Mouse (Mus musculus) heart, postnatal 4 days (tissue): Measurements from ENCODE around the gene Acoxl. TPM values are rescaled to one million over a fixed set of nuclear protein-coding genes. Genes with fewer than 3 reads are reported as not detected.
A peak's percentile ranks its signal among the peaks of the same experiment; 100 is the strongest.

ENCODE experiments used
- DNase-seq: peaks from one replicate; pipeline ENCODE4 v3.0.0; 2021
- total RNA-seq, 2 experiments: library from RNA; stranded (reverse); gene quantifications; 2 replicates each; pipeline ENCODE4 v1.2.3; 2021

Gene Acoxl
- total RNA-seq, 2 experiments from 2014 or later = not detected

- DNase-seq = no peak
Measured at GRCm38 (mm10) chr2:127960579-127960978, 121.9 kb downstream of the Acoxl start.

- DNase-seq = peak; percentile 44
Measured at GRCm38 (mm10) chr2:127961154-127961553, 122.5 kb downstream of the Acoxl start.

DNA sequence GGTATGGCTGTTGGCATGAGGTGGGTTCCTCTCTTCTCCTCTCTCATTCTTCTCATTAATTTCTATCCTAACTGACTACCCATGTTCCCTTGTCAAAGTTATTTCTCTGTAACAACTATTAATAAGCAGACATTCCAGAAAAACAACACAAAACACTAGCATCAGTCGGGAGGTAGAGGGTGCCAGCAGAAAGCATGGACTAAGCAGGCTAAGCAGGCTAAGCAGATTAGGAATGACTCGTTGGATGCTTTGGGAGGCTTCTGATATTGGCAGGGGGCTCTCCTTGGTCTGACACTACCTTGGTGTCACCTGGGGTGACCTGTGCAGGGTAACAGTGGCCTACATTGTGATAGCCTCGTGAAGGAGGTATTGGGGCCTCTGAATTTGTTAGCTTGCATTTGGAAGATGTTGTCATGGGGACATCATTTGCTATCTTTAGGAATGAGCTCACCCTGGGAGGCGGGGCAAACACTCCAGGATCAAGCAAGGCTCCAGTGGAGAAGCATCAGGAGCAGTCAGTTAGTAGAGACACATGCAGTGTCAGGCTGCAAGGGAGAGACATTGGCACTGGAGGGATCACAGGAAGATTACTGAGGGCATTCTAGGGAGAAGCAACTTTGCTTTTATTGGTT lies 123.2 kb downstream of the Acoxl start:
- peak; percentile 72 for DNase-seq

GRCm38 (mm10) chr2:127968944-127969343 lies 130.3 kb downstream of the Acoxl start:
- no peak for DNase-seq

- no peak for DNase-seq
Measured at GRCm38 (mm10) chr2:127976276-127976675, 137.6 kb downstream of the Acoxl start.

- DNase-seq = no peak
Measured at GRCm38 (mm10) chr2:127978601-127979230, 140.0 kb downstream of the Acoxl start.

- DNase-seq = no peak
Measured at GRCm38 (mm10) chr2:127982610-127983009, 143.9 kb downstream of the Acoxl start.

- no peak for DNase-seq
Measured at GRCm38 (mm10) chr2:127983301-127983700, 144.6 kb downstream of the Acoxl start.

DNA sequence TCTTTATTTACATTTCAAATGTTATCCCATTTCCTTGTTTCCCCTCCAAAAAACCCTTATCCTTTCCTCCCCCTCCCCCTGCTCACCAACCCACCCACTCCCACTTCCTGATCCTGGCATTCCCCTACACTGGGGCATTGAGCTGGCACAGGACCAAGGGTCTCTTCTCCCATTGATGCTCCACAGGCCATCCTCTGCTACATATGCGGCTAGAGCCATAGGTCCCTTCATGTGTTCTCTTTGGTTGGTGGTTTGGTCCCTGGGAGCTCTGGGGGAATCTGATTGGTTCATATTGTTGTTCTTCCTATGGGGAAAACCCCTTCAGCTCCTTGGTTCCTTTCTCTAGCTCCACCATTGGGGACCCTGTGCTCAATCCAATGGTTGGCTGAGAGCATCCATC lies 145.3 kb downstream of the Acoxl start:
- no peak for DNase-seq

GRCm38 (mm10) chr2:127987706-127988105 lies 149.0 kb downstream of the Acoxl start:
- no peak for DNase-seq

GRCm38 (mm10) chr2:127990856-127991479 lies 152.3 kb downstream of the Acoxl start:
- DNase-seq = peak; percentile 21

DNA sequence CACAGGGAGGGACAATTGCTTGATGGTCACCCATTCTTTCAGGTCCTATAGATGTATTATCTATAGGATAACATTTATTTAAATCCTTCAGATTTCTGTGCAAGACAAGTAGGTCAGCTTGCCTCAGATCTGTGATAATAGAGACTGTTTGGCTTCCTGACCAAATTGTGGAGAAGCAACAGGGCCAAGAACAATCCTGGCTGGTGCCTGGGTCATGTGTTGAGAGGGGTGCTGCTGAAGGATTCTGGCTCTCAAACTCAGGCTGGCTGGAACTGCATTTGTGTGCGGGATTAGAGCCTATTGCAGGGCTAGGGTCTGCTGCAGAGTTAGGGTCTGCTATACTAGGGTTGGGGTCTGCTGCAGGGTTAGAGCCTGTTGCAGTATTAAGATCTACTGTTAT lies 153.0 kb downstream of the Acoxl start:
- no peak for DNase-seq

GRCm38 (mm10) chr2:128008662-128009423 lies 170.2 kb downstream of the Acoxl start:
- no peak for DNase-seq

DNA sequence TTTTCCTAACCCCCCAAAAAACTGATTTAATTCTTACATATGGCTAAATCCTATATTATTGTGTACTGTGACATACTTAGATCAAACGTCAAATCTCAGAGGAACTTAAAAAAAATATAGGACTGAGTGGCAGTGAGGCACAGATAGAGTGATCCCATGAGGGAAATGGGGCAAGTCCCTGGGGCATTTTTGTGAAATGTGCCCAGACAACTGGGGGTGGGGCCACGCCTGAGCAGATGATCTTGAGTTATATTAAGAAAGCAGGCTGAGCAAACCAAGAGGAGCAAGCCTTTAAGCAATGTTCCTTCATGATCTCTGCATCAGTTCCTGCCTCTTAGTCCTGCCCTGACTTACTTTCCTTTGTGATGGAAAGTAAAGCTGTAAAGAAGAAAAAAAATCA lies 175.9 kb downstream of the Acoxl start:
- DNase-seq = no peak

DNA sequence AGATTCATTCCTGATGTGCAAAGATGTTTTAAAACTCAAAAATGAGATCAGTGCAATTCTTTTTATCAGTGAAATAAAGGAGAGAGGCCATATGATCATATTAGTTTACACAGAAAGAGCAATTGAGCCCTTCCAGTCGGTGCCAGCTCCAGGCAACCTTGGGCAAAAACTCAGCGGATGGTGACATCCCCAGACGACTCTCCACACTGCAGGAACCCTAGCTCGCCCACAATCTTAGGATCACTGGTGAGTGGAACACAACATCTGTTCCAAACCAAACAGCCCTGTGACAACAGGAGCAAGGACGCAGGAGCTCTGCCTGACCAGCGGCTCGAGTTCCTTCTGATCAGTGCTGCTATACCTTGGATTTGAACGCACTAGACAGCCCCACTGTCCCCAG lies 176.9 kb downstream of the Acoxl start:
- DNase-seq = no peak

- no peak for DNase-seq
Measured at GRCm38 (mm10) chr2:128020039-128020907, 181.6 kb downstream of the Acoxl start.

- DNase-seq = no peak
Measured at GRCm38 (mm10) chr2:128020908-128021193, 182.2 kb downstream of the Acoxl start.

DNA sequence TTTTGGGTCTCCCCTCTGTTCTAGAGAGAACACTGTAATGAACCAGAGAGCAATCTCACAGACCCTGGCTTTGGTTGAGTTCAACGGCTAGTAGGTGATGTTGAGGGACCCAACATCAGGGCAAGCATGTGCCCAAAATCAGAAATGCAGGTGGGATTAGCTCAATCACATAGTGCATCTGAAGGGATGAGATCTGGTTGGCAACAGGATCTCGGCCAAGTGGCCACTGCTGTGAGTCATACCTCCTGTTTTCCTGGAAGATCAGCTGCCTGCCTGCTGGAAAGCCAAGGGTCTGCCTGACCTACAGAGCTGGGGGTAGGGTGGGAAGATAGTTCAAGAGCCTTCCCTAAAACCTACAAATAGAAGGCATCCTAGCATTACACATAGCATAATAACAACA lies 185.2 kb downstream of the Acoxl start:
- no peak for DNase-seq

DNA sequence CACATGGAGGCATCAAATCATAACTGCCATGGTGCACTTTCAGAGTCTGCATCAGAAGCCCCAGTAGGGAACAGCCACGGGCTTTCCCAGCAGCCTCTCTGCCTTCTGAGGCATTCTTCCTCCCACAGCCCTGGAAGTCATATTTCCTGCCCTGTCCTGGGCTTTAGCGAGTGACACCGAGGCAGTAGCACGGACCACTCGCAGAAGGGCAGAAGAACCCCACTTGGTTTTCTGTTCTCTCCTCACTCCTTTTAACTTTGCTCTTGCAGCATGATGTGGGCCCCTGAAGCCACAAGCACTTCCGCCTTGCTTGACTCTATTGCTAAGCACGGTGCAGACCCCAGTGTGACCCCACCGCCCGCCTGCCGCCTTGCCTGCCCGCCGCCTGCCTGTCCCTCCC lies 189.0 kb downstream of the Acoxl start:
- no peak for DNase-seq

GRCm38 (mm10) chr2:128029968-128030367 lies 191.3 kb downstream of the Acoxl start:
- no peak for DNase-seq

DNA sequence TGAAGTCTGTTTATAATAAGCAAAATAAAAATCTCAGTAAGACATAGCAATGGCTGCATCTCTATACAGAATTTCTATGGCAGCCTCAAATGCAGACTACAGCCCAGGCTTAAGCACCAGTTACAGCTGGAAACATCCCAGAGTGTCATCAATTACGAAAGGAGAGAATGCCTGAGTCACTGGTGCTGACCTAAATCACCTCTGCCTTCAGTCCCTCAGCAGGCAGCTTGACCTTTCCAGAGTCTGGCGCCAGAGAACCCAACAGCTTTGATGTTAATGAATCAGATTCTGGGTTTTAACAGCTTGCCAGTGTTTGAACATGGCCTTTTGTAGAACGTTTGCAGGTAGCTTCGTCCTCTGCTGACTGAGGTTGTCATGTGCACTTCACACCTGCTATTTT lies 193.4 kb downstream of the Acoxl start:
- DNase-seq = no peak

DNA sequence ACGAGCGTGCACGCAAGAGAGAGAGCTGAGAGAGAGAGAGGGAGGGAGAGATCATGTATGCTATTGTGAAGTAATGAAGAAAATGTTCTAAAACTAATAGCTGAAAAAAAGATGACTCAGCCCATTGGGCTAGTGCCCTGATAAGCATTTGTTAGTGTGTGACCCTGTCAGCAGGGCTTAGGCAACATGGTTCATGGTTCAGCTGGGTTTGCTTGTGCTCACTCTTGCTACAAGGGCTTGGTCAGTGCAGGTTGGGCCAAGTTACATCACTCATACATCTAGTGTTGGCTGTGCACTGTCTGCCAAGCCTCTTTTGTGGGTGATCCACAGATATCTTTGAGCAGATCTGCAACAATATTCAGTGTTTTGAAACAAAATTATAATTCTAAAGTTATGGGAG lies 194.8 kb downstream of the Acoxl start:
- no peak for DNase-seq
